Mouse (Mus musculus): ENCODE data around the gene Uqcrc2. TPM values are rescaled to one million over a fixed set of nuclear protein-coding genes. Genes with fewer than 3 reads are reported as not detected.

The Uqcrc2 gene
- polyA plus RNA-seq, 1 experiment from 2014 or later = 183 TPM

DNA sequence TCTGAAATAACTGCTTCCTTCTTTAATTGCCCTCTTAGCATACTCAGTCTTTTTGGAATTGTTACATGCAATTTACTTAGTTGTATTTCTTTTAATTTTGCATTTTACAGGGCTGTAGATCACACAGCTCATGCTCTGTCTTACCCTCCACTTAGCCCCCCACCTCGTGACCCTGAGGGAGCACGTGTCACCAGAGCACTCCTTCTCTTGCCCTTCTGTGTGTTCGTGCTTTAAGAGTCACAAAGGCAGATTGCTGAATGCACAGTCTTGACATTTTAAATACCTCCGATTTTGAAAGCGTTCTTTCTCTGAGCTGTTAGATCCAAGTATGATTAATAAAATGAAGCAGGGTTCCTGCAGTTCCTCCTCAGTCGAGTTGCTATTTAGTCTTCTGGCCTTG, 60.2 kb downstream of the Uqcrc2 start:
- Histone ChIP-seq H3K4me3 (no peak overlapping the region), H3K36me3 (peaks cover 4% of the 10 kb centered on the region; the same call in 1 of the 2 replicates), H3K27me3 (no peaks in the 10 kb centered on the region), H3K4me1 (no peaks in the 10 kb centered on the region), H3K4me2 (no peak overlapping the region), H3K27ac (no peak overlapping the region), H3K9ac (no peak overlapping the region), H3K9me3 (no peaks in the 10 kb centered on the region)
- 32% methylated on average over 6 of the region's 6 CpGs for WGBS
- no peak for ATAC-seq (ENCODE audit: borderline replicate concordance, extremely low read depth, low FRiP score, low TSS enrichment)

DNA sequence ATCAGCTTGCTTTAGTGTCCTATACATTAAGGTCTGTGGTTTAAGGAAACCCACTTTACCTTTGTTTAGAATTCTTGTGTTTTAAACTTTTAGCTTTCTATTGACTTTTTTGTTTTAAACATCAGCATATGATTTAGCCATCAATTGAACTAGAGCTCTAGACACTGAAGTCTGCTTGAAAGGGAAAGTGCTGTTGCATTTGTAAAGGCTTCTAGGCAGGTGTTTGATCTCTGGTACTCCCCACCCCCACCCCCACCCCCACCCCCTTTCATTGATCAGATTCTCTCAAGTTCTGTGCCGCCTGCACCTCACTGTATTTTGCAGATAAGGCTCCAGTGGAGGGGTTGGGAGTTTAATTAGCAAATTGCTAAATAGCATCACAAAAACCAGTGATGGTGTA, 60.7 kb downstream of the Uqcrc2 start:
- no peak for ATAC-seq (ENCODE audit: borderline replicate concordance, extremely low read depth, low FRiP score, low TSS enrichment)
- H3K9ac ChIP-seq = no peak overlapping the region
- no peak overlapping the region for H3K4me2 ChIP-seq
- no peak overlapping the region for H3K27ac ChIP-seq
- WGBS = 74% methylated on average over 1 of the region's 1 CpGs
- H3K9me3 ChIP-seq = no peaks in the 10 kb centered on the region
- no peaks in the 10 kb centered on the region for H3K4me1 ChIP-seq
- peaks cover 4% of the 10 kb centered on the region; the same call in 1 of the 2 replicates for H3K36me3 ChIP-seq
- no peaks in the 10 kb centered on the region for H3K27me3 ChIP-seq
- no peak overlapping the region for H3K4me3 ChIP-seq

DNA sequence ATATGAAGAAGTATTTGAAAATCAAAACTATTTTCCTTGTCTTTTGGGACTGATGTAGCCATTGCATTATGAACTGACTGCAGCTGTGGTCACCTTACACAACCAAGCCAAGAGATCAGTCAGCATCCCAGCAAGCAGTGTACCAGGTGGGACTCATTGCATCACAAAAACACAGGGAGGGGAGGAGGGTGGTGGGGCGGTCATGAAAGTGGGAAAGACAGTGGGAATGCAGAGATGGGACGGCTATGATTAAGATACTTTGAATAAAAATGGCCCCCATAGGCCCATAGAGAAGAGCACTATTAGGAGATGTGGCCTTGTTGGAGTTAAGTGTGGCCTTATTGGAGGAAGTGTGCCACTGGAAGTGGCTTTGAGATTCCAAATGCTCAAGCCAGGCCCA, 61.4 kb downstream of the Uqcrc2 start:
- H3K4me3 ChIP-seq = no peak overlapping the region
- H3K9ac ChIP-seq = no peak overlapping the region
- H3K4me2 ChIP-seq = no peak overlapping the region
- no peaks in the 10 kb centered on the region for H3K27me3 ChIP-seq
- H3K27ac ChIP-seq = no peak overlapping the region
- no peaks in the 10 kb centered on the region for H3K4me1 ChIP-seq
- peaks cover 2% of the 10 kb centered on the region; the same call in 1 of the 2 replicates for H3K36me3 ChIP-seq
- no peak for ATAC-seq (ENCODE audit: borderline replicate concordance, extremely low read depth, low FRiP score, low TSS enrichment)
- no peaks in the 10 kb centered on the region for H3K9me3 ChIP-seq
- WGBS = 93% methylated on average over 2 of the region's 2 CpGs

GRCm38 (mm10) chr7:120699586-120699985, 64.6 kb downstream of the Uqcrc2 start:
- ATAC-seq (ENCODE audit: borderline replicate concordance, extremely low read depth, low FRiP score, low TSS enrichment) = no peak
- Histone ChIP-seq H3K4me2 (no peak overlapping the region), H3K36me3 (no peaks in the 10 kb centered on the region; the same call in 1 of the 2 replicates), H3K27me3 (no peaks in the 10 kb centered on the region), H3K9me3 (no peaks in the 10 kb centered on the region), H3K4me3 (no peak overlapping the region), H3K9ac (no peak overlapping the region), H3K4me1 (peaks cover 3% of the 10 kb centered on the region; the same call in 1 of the 2 replicates), H3K27ac (no peak overlapping the region)
- WGBS = 90% methylated on average over 6 of the region's 6 CpGs

- no peak overlapping the region for H3K4me3 ChIP-seq
- H3K27me3 ChIP-seq = no peaks in the 10 kb centered on the region
- H3K4me1 ChIP-seq = peaks cover 3% of the 10 kb centered on the region; the same call in 1 of the 2 replicates
- no peak overlapping the region for H3K9ac ChIP-seq
- WGBS = 51% methylated on average over 3 of the region's 3 CpGs
- no peaks in the 10 kb centered on the region for H3K9me3 ChIP-seq
- no peak for ATAC-seq (ENCODE audit: borderline replicate concordance, extremely low read depth, low FRiP score, low TSS enrichment)
- H3K36me3 ChIP-seq = no peaks in the 10 kb centered on the region
- no peak overlapping the region for H3K27ac ChIP-seq
- H3K4me2 ChIP-seq = no peak overlapping the region
These were observed 68.9 kb downstream of the Uqcrc2 start for GRCm38 (mm10) chr7:120703888-120704287.

Other genes with a start within 250 kb of the Uqcrc2 start
- gene Abca16, start 225.5 kb upstream of the Uqcrc2 start, polyA plus RNA-seq (2015; fragmentation: Nextera tagmentation; extraction: Ambion mirVana) = not detected in 2 replicates
- gene Pdzd9, start 35.2 kb downstream of the Uqcrc2 start, polyA plus RNA-seq (2015; fragmentation: Nextera tagmentation; extraction: Ambion mirVana) = 0.10 and 0.31 TPM in 2 replicates
- gene Mosmo, start 42.4 kb downstream of the Uqcrc2 start, polyA plus RNA-seq (2015; fragmentation: Nextera tagmentation; extraction: Ambion mirVana) = 13.1 and 14.6 TPM in 2 replicates
- gene Vwa3a, start 104.1 kb downstream of the Uqcrc2 start, polyA plus RNA-seq (2015; fragmentation: Nextera tagmentation; extraction: Ambion mirVana) = 1.1 and 1.3 TPM in 2 replicates
- gene Gm5737, start 177.2 kb downstream of the Uqcrc2 start, polyA plus RNA-seq (2015; fragmentation: Nextera tagmentation; extraction: Ambion mirVana) = not detected in 2 replicates
- 35.5 and 42.1 TPM in 2 replicates for gene Eef2k, start 207.7 kb downstream of the Uqcrc2 start, polyA plus RNA-seq (2015; fragmentation: Nextera tagmentation; extraction: Ambion mirVana)